Mouse (Mus musculus) CD4-positive, CD25-positive, alpha-beta regulatory T cell, adult 2 months (primary cell): ENCODE measurements at regions not wholly inside any gene's neighbourhood (a gene's known extent, or its start where the extent isn't known, plus 50 kb on each side); places are given as distances from the start of the nearest gene placed in this dataset.

Source experiments
- DNase-seq: peaks from one replicate; pipeline ENCODE4 v3.0.0-alpha.2; 2012; ENCODE audit warnings: low read depth, low spot score

DNA sequence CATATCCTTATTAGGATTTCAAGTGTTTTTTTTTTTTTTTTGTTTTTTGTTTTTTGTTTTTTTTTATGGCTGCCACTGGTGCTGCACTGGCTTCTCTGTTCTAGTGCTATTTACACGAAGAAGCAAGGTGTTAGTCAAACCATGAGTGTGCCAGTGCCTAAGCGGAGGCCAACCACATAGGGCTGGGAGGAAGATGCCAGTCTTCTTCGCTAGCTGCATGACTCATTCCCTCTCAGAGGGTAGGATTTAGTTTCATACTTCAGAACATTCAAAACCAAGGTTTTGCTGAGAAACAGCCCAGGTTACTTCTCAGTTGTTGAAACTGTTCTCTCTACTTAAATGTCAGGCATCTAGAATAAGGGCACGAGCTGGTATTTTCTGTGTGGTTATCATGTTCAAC, 72.6 kb downstream of the Icos start:
- DNase-seq = peak; percentile 47

DNA sequence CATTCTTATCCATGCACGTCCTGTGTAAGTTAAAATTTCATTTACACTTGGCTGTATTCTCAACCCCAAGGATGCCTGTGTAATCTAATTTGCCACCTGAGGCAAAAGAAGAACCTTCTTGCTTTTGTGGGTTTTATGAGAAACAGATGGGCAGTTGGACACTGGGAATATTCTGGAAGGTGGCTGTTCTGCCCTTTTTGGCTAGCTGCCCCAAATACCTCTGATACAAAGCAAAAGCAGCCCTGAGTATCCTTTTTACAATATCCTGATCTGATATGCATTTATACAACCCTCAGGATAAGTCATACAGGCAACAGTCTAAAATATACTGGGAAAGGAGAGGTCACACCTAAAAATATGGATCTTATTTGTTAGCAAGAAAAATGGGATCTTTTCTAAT, 75.9 kb downstream of the Icos start:
- no peak for DNase-seq

DNA sequence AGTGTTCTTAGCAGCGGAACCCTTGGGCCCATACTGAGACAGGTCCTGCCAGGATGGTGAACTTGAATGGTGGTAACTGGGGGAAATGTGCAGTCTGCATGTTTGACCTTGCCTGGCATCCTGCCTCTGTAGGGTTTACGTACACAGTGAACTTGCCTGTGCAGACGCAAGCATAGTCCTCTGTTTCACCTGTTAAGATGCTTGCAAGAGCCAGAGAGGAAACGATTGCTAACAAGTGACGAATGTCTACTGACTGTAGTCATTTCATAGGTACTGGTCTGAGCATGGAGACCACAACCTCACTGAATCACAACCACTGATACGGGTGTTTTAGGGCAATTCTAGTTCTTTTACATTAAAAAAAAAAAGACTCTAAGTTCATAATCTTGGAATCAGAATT, 76.7 kb downstream of the Icos start:
- DNase-seq = peak; percentile 44

DNA sequence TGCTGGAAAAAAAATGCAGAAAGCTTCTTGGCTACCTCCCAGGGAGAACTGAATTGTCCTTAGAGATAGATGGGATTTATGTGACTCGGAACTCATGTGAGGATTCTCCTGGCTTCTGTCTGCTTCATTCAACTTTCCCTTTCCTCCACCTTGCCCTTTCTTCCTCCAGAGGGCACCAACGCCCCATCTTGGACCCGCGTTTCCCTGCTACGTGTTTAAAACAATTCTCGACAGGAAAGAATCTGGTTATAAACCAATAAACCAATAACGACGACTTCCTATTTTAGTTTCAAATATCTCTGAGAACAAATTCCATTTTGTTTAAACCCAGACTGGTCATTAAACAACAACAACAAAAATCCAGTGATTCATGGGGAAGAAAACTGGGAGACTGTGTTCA, 77.4 kb downstream of the Icos start:
- peak; percentile 82 for DNase-seq

DNA sequence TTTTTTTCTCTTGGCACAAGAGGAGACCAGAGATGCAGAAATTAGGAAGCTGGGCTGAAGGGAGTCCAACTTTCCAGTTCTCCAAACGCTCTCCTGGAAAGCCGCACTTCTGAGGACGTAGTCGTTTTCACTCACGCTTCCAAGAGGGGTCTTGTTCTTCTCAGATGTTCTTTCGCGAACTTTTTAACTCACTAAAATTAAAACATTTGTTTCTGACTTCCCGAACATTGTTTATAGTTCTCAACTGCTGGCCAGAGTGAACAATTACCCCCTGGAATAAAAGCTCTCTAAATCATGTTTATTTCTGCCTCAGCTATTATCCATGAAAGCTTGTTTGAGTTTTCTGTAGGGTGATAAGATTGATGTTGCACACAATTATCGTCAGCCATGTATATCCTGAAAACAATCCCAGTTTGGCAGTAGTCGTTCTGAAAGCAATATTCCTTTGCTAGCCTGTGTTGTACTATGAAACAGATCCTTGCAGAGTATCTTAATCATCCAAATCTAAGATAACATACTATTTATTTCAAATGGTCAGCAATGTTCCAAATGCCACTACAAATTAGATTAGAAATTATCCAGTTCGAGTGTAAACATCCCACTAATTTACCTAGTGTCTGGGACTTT, 82.3 kb downstream of the Icos start:
- no peak for DNase-seq

DNA sequence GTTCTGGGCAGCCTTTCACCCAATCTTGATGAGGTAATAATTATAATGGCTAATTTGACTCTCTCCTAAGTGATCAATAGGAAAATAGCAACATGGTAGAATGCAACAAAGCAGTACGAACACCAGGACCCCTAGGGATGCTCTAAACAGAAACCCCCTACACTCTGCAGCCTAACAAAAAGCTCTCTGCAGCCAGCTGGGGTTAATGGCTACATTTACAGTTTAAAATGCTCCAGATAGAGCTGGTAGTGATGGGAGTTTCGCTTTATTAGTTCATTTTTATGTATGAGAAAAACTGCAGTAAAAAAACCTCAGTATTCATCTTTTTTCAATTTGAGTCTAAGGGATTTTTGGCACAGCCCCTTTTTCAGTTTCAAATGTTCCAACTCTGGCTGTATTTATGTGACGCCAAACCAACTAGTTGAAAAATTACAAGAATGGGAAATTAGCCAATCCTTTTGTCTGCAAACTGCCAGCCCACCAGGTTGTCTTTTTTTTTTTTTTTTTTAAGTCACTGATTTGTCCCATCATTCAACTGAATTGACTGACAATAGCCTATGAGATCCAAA, 84.2 kb downstream of the Icos start:
- no peak for DNase-seq

DNA sequence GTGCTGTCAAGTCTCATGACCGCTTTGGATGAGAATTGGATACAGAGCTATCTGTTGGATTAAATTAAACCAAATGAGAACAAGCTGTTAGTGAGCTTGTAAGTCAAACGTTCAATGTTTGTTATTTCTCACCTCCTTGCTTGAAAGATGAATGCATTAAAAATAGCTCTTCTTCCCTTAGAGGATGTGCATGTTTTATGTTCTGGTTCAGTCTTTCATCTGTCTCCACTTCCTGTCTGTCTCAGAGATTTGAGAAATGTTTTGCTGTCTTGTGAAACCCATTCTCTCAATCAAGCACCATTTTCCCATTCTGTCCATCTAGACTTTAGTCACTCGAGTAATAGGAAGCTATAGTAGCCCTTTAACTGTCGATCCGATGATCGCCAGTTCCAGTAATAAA, 90.4 kb downstream of the Icos start:
- peak; percentile 47 for DNase-seq

DNA sequence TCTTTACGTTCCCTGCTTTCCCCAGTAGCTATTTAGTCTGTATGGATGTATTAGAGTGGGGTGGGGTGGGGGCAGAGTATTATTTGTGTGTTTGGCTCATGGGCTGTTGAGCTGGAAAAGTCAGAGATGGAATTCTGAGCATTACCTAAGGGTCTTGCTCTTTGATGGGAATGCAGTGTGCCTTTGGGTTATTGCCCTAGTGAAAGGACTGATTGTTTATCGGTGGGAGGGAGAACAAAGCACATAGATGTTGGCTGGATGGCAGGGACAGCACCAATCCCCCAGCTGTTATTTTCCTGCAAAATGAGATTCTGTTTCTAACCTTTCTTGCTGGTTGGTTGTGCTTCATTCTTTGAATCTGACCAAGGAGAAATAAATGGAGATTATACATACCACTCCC, 96.4 kb downstream of the Icos start:
- no peak for DNase-seq

DNA sequence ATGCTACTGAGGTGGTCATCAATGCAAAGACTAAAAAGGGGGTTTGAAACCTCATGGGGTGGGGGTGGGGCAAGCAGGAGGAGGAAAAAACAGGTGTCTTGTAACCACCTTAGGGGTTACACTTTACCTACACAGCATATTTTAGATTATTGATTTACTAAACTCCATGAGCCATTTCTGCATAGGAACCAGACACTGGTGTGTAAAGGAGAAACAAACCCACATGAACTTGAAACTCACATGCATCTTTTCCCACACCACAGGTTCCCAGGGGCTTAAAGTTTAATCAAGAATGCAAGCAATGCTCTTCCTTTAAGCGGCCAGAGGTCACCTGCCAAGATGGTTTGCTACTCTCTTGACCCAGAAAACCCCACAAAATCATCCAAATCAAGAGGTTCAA, 97.6 kb downstream of the Icos start:
- DNase-seq = no peak

DNA sequence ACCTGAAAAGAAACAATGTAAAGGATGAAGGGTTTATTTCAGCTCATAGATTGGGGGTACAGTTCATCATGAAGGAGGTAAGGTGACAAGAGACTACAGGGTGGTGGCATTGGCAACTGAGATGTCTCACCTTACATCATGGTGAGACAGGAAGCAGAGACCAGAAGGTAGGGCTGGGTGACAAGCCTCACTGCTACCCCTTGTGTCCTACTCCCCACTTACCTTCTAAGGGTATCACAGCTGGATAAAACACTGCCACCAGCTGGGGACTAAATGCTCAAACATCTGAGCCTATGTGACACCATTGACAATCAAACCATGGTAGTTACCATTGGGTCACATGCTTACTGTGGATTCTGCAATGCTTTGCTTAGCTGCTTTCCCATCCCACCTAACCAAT, 107.0 kb downstream of the Icos start:
- peak; percentile 49 for DNase-seq

DNA sequence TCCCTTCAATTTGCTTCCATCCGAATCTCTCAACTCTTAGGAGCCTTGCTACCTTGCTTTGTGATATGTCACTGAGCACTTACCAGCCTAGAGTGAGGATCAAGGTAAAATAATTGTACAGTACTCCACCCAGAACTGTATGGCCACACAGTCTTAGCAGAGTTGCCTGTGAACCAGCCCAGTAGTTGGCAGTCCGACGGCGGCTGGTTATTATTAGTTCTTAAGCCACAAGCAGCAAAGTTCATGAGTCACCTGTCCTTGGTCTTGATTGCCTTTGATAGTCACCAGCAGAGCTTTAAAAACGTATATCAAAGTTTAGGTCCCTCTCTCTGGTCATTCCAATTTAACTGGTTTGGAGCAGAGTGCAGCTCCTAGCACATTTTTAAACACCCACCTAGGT, 109.1 kb downstream of the Icos start:
- no peak for DNase-seq

DNA sequence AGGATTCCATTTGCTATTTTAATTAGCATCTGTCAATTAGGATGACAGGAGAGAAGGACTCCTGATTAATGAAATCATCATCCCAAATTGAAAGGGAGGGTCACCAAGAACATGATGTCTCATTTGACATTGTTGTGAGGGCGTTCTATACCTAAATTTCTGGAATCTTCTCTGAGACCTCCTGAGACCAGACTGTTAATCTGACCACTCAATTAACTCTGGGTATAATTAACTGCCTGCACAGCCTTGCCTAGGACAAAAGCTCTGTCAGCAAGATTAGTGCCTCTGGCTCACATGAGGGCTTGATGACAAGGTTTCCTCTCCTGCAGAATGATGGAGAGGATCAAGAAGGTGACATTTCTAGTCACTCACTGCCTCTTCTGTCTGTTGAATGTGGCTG, 113.1 kb downstream of the Icos start:
- no peak for DNase-seq

DNA sequence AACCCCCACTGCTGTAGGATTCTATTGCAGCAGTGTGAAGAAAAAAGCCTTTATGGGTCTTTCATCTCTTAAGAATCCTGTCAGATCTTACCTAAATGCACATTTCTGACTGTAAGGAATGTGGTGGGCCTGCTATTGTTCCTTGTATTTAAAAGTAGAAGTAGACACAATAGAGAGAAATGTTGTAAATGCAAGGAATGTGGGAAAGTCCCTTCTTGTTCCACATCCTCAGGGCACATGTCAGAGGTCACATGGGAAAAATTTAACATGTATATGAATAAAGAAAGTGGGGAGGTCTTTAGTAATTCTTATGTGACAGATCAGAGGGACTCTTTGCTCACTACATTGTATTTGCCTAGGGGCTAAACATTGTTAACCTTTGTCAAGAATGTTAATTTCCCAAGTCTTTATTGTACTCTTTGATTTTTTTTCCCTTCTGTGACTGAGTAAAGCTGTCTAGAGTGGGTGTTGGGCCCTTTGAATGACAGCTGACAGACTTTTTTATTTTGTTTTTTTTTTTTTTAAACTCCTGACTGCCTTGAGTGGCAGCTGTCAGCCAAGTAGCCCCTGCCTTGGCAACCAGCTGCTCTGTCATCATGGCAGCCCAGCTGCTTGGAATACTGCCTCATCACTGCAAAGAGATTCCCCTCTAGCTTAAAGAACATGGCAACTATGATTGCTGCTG, 117.9 kb downstream of the Icos start:
- no peak for DNase-seq

DNA sequence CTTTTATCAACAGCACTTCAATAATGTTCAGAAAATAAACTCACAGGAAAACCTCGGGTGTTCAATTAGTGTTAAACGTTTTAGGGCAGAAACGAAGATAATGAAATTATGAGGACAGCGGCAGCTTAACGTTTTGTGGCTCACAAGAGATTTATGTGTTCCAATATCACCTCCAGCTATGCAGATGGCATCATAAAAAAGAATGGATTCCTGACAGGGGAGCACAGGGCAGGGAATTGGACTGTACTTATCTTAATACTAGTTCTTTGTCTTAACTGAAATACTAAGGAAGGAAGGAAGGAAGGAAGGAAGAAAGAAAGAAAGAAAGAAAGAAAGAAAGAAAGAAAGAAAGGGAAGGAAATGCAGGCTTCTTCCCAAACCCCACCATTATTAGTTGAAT, 121.6 kb downstream of the Icos start:
- no peak for DNase-seq

DNA sequence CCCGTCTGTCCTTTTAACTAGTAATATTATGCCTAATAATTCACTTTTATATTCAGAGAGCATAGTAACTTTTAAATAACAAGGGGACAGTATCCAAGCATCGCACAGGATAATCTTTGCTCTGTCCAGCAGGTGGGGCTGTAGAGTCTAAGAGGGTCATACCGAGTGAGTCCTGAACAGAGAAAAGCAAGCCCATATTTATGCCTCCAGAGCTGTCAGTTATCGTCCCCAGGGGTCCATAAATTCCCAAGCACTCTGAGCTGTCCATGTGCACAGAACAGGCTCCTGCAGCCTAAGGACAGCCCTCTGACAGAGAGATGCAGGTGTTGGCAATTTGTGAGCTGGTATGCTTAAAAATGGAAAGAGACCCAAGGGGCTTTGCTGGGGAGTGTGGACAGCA, 124.0 kb downstream of the Icos start:
- DNase-seq = peak; percentile 82

DNA sequence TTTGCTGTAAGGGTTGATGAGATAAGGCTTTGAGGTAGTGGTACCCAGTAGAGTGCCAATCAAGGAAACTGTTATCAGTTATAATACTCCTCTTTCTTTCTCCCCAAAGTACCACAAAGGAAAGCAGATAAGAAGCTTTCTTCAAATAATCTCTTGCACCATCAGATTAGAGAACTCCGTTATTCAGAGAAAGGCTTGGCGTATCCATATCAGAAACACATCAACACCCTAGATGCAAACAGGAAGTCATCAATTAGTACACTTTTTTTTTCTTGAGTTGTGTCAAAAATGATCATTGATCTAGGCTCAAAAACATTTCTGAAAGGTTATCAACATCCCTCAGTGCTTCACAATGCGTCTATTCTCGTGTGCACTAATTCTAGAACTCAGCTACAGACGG, 124.6 kb downstream of the Icos start:
- peak; percentile 48 for DNase-seq

DNA sequence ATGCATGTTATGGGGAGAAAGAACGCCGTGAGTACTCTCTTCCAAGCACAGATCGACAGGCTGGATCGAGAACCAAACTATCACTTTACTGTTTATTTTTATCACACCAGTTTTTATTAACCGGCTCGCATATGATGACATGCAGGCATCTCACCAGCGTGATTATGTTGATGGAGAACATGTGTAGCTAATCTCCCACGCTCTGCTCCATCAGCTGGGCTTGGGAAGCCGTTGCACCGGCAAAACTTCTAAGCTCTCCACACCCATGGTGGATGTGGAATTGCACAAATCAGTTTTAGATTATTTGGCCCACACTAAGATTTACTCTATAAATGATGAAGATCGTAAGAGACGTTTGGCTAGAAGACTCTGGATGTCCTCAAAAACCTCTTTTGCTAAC, 125.9 kb downstream of the Icos start:
- no peak for DNase-seq

DNA sequence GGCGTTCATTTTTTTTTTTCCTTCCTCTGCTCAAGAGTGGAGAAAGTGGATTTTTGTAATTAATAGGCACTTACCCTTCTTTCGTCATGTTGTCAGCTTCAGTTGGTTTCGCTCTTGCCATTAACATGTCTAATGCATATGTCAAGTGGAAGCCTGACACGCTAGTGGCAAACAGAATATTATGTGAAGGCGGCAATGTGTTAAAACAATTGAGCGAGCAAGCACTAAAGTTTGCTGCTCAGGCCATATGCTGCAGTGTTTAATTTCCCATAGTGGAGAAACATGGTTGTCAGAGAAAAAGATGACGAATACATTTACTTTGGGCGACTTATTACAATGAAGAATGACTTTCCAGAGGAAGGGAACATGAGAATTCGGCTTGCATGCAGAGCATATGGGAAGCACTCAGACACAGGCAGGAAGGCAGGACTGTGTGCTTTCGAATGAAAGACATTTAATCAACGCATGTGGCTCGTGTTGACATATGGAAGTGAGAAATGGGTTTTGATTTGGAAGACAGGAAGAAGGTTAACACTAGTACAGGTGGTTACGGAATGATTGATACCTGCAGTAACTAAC, 134.1 kb downstream of the Icos start:
- no peak for DNase-seq

DNA sequence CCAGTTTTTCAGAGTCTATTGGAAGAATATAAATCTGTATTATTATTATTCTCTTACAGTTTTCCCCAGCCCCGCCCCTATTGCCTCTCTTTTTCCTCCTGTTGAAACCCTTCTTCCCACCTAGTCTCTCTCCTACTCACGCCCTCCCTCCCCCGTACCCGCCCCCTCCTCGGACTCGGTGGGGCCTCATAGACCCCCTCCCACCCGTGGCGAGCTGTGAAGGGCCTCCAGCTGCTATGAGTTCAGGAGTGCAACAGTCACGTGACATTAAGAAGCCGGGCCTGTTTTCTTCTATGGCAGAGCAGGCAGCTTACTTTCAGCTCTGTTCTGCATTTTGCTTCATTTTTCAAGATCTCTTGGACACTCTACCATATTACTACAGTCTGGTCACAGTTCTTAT, 139.8 kb downstream of the Icos start:
- no peak for DNase-seq

DNA sequence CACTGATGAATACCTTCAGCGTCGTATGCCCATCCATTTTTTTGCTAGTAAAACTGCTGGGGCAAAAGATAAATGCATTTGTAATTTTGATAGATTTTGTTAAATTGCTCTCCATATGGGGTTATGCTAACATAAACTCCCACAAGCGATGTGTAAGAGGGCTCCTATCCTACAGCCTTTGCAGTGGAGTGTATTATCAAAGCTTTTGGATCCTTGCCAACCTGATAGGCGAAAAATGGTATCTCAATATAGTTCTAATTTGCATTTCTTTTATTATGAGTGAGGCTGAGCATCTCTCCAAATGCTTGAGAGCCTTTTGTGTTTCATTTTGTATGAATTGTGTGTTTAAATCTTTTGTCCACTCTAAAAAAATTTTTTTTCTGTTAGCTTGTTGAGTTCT, 140.3 kb downstream of the Icos start:
- no peak for DNase-seq

DNA sequence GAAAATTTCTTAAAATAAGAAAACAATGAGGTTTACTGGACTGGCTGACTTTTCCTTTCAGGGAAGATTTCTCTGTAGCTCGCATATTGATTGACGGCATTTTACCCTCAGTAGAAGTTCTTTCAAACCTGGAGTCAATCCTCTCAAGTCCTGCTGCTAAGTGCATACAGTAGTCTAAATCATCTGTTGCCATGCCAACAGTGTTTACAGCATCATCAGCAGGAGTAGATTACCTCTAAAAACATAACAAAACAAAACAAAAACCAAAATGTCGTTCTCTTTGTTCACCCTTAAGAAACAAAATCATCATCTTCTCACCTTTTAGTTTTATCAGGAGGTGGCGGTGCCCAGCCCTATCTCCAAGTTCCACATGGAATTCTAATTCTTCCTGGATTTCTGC, 143.8 kb downstream of the Icos start:
- peak; percentile 30 for DNase-seq

DNA sequence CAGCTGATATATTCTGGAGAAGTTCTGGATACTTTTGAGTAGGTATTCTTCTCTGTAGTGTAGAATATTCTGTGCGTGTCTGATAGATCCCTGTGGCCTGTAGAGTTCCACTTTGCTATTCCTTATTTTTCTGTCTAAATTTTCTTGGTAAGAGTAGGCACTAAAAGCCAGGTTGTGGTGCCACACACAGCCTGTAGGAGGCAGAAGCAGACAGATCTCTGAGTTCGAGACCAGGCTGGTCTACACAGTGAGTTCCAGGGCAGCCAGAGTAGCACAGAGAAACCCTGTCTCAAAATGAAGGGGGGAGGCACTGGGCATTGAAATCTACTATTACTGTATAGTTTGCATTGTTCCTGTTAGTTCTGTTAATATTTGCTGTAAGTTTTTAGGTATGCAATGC, 147.4 kb downstream of the Icos start:
- DNase-seq = peak; percentile 47
